Mouse (Mus musculus) MEL (cell line): Measurements from ENCODE around the gene E130308A19Rik. TPM values are rescaled to one million over a fixed set of nuclear protein-coding genes. Genes with fewer than 3 reads are reported as not detected.

ENCODE experiments used
- DNase-seq: peaks from one replicate; pipeline ENCODE4 v3.0.0; 2011; ENCODE audit warnings: low read depth, low spot score
- H3K27ac ChIP-seq: 2 replicates; pipeline ENCODE4 v1.5.1; 2012; ENCODE audit warnings: low read depth, mild to moderate bottlenecking, control low read depth, low read length, moderate library complexity; ENCODE audit not compliant: control insufficient read depth
- H3K27me3 ChIP-seq, 2 experiments: fragments of 150-350 bp in 1 of 2; sonication (generic) in 1 of 2; 2 replicates each; pipeline ENCODE4 v1.6.1; 2012; ENCODE audit warnings: low read length in 2 of 2, mild to moderate bottlenecking in 2 of 2, improper control_type of control experiment in 1 of 2, moderate library complexity in 1 of 2; ENCODE audit not compliant: insufficient read depth in 2 of 2, control insufficient read depth in 1 of 2
- H3K36me3 ChIP-seq, 2 experiments: 2 replicates each; pipeline ENCODE4 v1.6.1; 2012 to 2014; ENCODE audit warnings: low read length in 2 of 2, improper control_type of control experiment in 1 of 2, inconsistent platforms in 1 of 2, mild to moderate bottlenecking in 1 of 2; ENCODE audit not compliant: insufficient read depth in 2 of 2, control insufficient read depth in 1 of 2
- H3K4me1 ChIP-seq, 2 experiments: fragments of 150-350 bp in 1 of 2; sonication (generic) in 1 of 2; 2 replicates each; pipeline ENCODE4 v1.6.1; 2012; ENCODE audit warnings: low read length in 2 of 2, improper control_type of control experiment in 1 of 2, mild to moderate bottlenecking in 1 of 2; ENCODE audit not compliant: insufficient read depth in 2 of 2, control insufficient read depth in 1 of 2
- H3K4me3 ChIP-seq, 2 experiments: fragments of 150-350 bp in 1 of 2; sonication (generic) in 1 of 2; 2 replicates each; pipeline ENCODE4 v1.5.1; 2012; ENCODE audit warnings: low read depth in 2 of 2, low read length in 2 of 2, mild to moderate bottlenecking in 2 of 2, moderate library complexity in 2 of 2, control low read depth in 1 of 2, improper control_type of control experiment in 1 of 2; ENCODE audit not compliant: control insufficient read depth in 1 of 2, insufficient read depth in 1 of 2
- H3K79me2 ChIP-seq: 2 replicates; pipeline ENCODE4 v1.6.1; 2012; ENCODE audit warnings: mild to moderate bottlenecking, low read length, moderate library complexity; ENCODE audit not compliant: control insufficient read depth, poor library complexity, insufficient read depth
- H3K9ac ChIP-seq: 2 replicates; pipeline ENCODE4 v1.6.1; 2012; ENCODE audit warnings: low read depth, mild to moderate bottlenecking, control low read depth, low read length, moderate library complexity; ENCODE audit not compliant: control insufficient read depth, poor library complexity, severe bottlenecking
- H3K9me3 ChIP-seq: fragments of 150-350 bp; sonication (generic); replicated peaks from 2 replicates; pipeline ENCODE4 v1.6.1; 2012; ENCODE audit warnings: mild to moderate bottlenecking, low read length, improper control_type of control experiment, moderate library complexity; ENCODE audit not compliant: insufficient read depth
- BHLHE40 ChIP-seq: IDR thresholded peaks from 2 replicates; pipeline ENCODE4 v1.6.1; 2012; ENCODE audit warnings: low read depth, mild to moderate bottlenecking, inconsistent platforms, low read length, improper control_type of control experiment, borderline replicate concordance
- CHD1 ChIP-seq: IDR thresholded peaks from 2 replicates; pipeline ENCODE4 v1.6.1; 2012; ENCODE audit warnings: low read depth, mild to moderate bottlenecking, inconsistent platforms, low read length, improper control_type of control experiment
- CHD2 ChIP-seq: IDR thresholded peaks from 2 replicates; pipeline ENCODE4 v1.6.1; 2011; ENCODE audit warnings: low read length, improper control_type of control experiment
- CTCF ChIP-seq, 3 experiments: IDR thresholded peaks in 2 of 3; conservative IDR thresholded peaks in 1 of 3; 2 replicates each; pipeline ENCODE4 v1.5.1; 2011 to 2012; ENCODE audit warnings: low read length in 3 of 3, low read depth in 2 of 3, mild to moderate bottlenecking in 2 of 3, improper control_type of control experiment in 1 of 3, inconsistent platforms in 1 of 3, mixed read lengths in 1 of 3, moderate library complexity in 1 of 3; ENCODE audit not compliant: control insufficient read depth in 1 of 3, insufficient read depth in 1 of 3, poor library complexity in 1 of 3, severe bottlenecking in 1 of 3
- E2F4 ChIP-seq: IDR thresholded peaks from 2 replicates; pipeline ENCODE4 v1.6.1; 2011; ENCODE audit warnings: low read depth, low read length, improper control_type of control experiment, borderline replicate concordance
- EP300 ChIP-seq, 2 experiments: IDR thresholded peaks; 2 replicates each; pipeline ENCODE4 v1.6.1; 2011; ENCODE audit warnings: improper control_type of control experiment in 2 of 2, low read length in 2 of 2, low read depth in 1 of 2, mild to moderate bottlenecking in 1 of 2
- ETS1 ChIP-seq: IDR thresholded peaks from 2 replicates; pipeline ENCODE4 v1.6.1; 2012; ENCODE audit warnings: low read depth, mild to moderate bottlenecking, inconsistent platforms, low read length, improper control_type of control experiment, moderate library complexity
- GATA1 ChIP-seq: IDR thresholded peaks from 2 replicates; pipeline ENCODE4 v1.6.1; 2011; ENCODE audit warnings: low read depth, low read length, improper control_type of control experiment
- MAX ChIP-seq: IDR thresholded peaks from 2 replicates; pipeline ENCODE4 v1.6.1; 2011; ENCODE audit warnings: low read length, improper control_type of control experiment
- MAZ ChIP-seq: IDR thresholded peaks from 2 replicates; pipeline ENCODE4 v1.6.1; 2012; ENCODE audit warnings: low read depth, mild to moderate bottlenecking, inconsistent platforms, low read length, improper control_type of control experiment
- MEF2A ChIP-seq: IDR thresholded peaks from 2 replicates; pipeline ENCODE4 v1.6.1; 2014; ENCODE audit warnings: low read depth, mild to moderate bottlenecking, inconsistent platforms, low read length, improper control_type of control experiment; ENCODE audit not compliant: poor library complexity, insufficient replicate concordance, severe bottlenecking; ENCODE audit errors: extremely low read depth
- NRF1 ChIP-seq: IDR thresholded peaks from 2 replicates; pipeline ENCODE4 v1.6.1; 2014; ENCODE audit warnings: low read depth, mild to moderate bottlenecking, inconsistent platforms, low read length, improper control_type of control experiment, moderate library complexity; ENCODE audit not compliant: poor library complexity, insufficient read depth, severe bottlenecking
- POLR2A ChIP-seq, 2 experiments: IDR thresholded peaks; 2 replicates each; pipeline ENCODE4 v1.6.1; 2011 to 2012; ENCODE audit warnings: low read length in 2 of 2, mild to moderate bottlenecking in 2 of 2, control low read depth in 1 of 2, improper control_type of control experiment in 1 of 2, low read depth in 1 of 2, moderate library complexity in 1 of 2; ENCODE audit not compliant: control insufficient read depth in 1 of 2, insufficient read depth in 1 of 2, poor library complexity in 1 of 2
- POLR2AphosphoS5 ChIP-seq: IDR thresholded peaks from 2 replicates; pipeline ENCODE4 v1.6.1; 2012; ENCODE audit warnings: low read depth, borderline replicate concordance, mild to moderate bottlenecking, inconsistent platforms, low read length, moderate library complexity, mixed read lengths
- RAD21 ChIP-seq: IDR thresholded peaks from 2 replicates; pipeline ENCODE4 v1.6.1; 2011; ENCODE audit warnings: mild to moderate bottlenecking, low read depth, low read length, improper control_type of control experiment
- SIN3A ChIP-seq: IDR thresholded peaks from 2 replicates; pipeline ENCODE4 v1.6.1; 2012; ENCODE audit warnings: low read length, improper control_type of control experiment, inconsistent platforms
- TAL1 ChIP-seq: IDR thresholded peaks from 2 replicates; pipeline ENCODE4 v1.6.1; 2012; ENCODE audit warnings: mild to moderate bottlenecking, inconsistent platforms, low read length, moderate library complexity, mixed read lengths
- TCF12 ChIP-seq: IDR thresholded peaks from 2 replicates; pipeline ENCODE4 v1.6.1; 2014; ENCODE audit warnings: low read depth, mild to moderate bottlenecking, inconsistent platforms, low read length, improper control_type of control experiment, moderate library complexity
- USF1 ChIP-seq: IDR thresholded peaks from 2 replicates; pipeline ENCODE4 v1.6.1; 2014; ENCODE audit warnings: low read depth, mild to moderate bottlenecking, inconsistent platforms, low read length, improper control_type of control experiment, moderate library complexity
- ZC3H11A ChIP-seq: IDR thresholded peaks from 2 replicates; pipeline ENCODE4 v1.6.1; 2012; ENCODE audit warnings: low read depth, mild to moderate bottlenecking, inconsistent platforms, low read length, improper control_type of control experiment
- ZKSCAN1 ChIP-seq: IDR thresholded peaks from 2 replicates; pipeline ENCODE4 v1.6.1; 2012; ENCODE audit warnings: low read depth, mild to moderate bottlenecking, inconsistent platforms, low read length, improper control_type of control experiment, moderate library complexity
- polyA plus RNA-seq, 2 experiments: library from polyadenylated mRNA; stranded (reverse) in 1 of 2; unstranded in 1 of 2; fragments of >175 nt in 1 of 2; fragments of >200 nt in 1 of 2; gene quantifications; 2 replicates each; pipeline versions ENCODE4 v1.2.1 to v1.2.4; 2012; ENCODE audit warnings: low replicate concordance in 2 of 2, low read depth in 1 of 2; ENCODE audit not compliant: insufficient read length in 2 of 2, insufficient read depth in 1 of 2, missing spikeins in 1 of 2
- total RNA-seq: library from RNA; depleted of rRNA; stranded (reverse); fragments of 300-350 nt; gene quantifications from 2 replicates; pipeline ENCODE4 v1.2.3, GENCODE M21; 2012

Gene E130308A19Rik
- total and polyA plus RNA-seq, 3 experiments, result 4.0 to 12.5 TPM; not detected in 1

DNA sequence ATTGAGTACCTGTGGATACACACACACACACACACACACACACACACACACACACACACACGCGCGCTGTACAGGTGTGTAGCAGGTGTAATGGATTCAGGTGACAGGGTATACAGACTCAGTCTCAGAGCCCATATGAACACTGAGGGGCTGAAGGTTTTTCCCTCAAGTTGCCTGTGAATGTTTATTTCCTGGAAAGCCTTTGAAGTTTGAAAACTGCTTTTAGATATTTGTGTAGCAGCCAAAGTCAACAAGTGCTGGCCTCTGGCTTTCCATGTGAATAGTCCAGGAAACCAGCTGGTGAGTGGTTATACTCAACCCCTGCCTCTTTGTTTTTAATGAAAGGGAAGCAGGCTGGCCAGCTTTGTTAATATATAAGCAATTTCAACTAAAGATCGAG lies 91.3 kb downstream of the E130308A19Rik start:
- Histone ChIP-seq H3K27me3 (no peaks in the 10 kb centered on the region), H3K4me3 (no peak overlapping the region), H3K27ac (no peak overlapping the region), H3K9ac (no peak overlapping the region), H3K79me2 (no peaks in the 10 kb centered on the region), H3K9me3 (no peaks in the 10 kb centered on the region), H3K36me3 (no peaks in the 10 kb centered on the region), H3K4me1 (no peaks in the 10 kb centered on the region)
- no peak for DNase-seq
- no peak for TF ChIP-seq EP300 (IDR thresholded peaks at IDR 0.05; ENCODE audit: low read depth in 1 of 2, low read length in 2 of 2)
- no peak for TF ChIP-seq NRF1
- TF ChIP-seq POLR2AphosphoS5, result no peak
- TF ChIP-seq BHLHE40, result no peak
- TF ChIP-seq RAD21, result no peak
- TF ChIP-seq CTCF (IDR thresholded peaks at IDR 0.05 in 2 of 3, conservative IDR thresholded peaks at IDR 0.05 in 1 of 3; ENCODE audit: control insufficient read depth in 1 of 3, insufficient read depth in 1 of 3, low read depth in 2 of 3, low read length in 3 of 3, poor library complexity in 1 of 3, severe bottlenecking in 1 of 3), result no peak
- TF ChIP-seq E2F4, result no peak
- TF ChIP-seq TCF12, result no peak
- TF ChIP-seq MEF2A, result no peak
- no peak for TF ChIP-seq ZKSCAN1
- no peak for TF ChIP-seq ZC3H11A
- TF ChIP-seq SIN3A, result no peak
- no peak for TF ChIP-seq POLR2A (IDR thresholded peaks at IDR 0.05; ENCODE audit: control insufficient read depth in 1 of 2, insufficient read depth in 1 of 2, low read depth in 1 of 2, low read length in 2 of 2, poor library complexity in 1 of 2)

DNA sequence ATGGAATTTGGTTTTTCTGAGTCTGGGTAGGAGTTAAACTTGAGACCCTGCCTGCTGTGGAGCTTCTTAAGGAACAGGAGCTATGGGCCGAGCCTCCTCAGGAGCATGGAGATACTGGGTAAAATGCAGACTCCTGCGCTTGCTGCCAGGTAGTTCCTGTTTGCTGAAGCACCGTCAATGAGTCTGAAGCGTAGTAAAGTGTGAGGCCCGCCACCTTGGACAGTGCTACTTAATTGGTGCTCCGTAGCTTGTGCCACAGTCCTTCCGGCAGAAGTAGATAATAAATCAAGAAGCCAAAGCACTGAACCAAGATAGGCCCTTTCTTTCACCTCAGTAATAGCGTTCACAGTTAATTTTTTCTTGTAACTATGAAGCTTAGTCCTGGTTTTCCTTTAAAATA lies 92.5 kb downstream of the E130308A19Rik start:
- Histone ChIP-seq H3K4me1 (no peaks in the 10 kb centered on the region), H3K79me2 (no peaks in the 10 kb centered on the region), H3K9me3 (no peaks in the 10 kb centered on the region), H3K9ac (no peak overlapping the region), H3K27me3 (no peaks in the 10 kb centered on the region), H3K4me3 (no peak overlapping the region), H3K36me3 (no peaks in the 10 kb centered on the region), H3K27ac (no peak overlapping the region)
- TF ChIP-seq GATA1, result no peak
- no peak for TF ChIP-seq MAZ
- no peak for TF ChIP-seq NRF1
- no peak for TF ChIP-seq CHD2
- TF ChIP-seq TAL1, result no peak
- no peak for TF ChIP-seq CHD1
- no peak for TF ChIP-seq ETS1
- no peak for TF ChIP-seq ZKSCAN1
- no peak for TF ChIP-seq CTCF (IDR thresholded peaks at IDR 0.05 in 2 of 3, conservative IDR thresholded peaks at IDR 0.05 in 1 of 3; ENCODE audit: control insufficient read depth in 1 of 3, insufficient read depth in 1 of 3, low read depth in 2 of 3, low read length in 3 of 3, poor library complexity in 1 of 3, severe bottlenecking in 1 of 3)
- no peak for TF ChIP-seq USF1
- no peak for TF ChIP-seq SIN3A
- no peak for TF ChIP-seq MAX
- no peak for TF ChIP-seq POLR2A (IDR thresholded peaks at IDR 0.05; ENCODE audit: control insufficient read depth in 1 of 2, insufficient read depth in 1 of 2, low read depth in 1 of 2, low read length in 2 of 2, poor library complexity in 1 of 2)
- DNase-seq, result no peak
